Mouse (Mus musculus) intestine, embryonic 16.5 days (tissue): ENCODE data around the gene U2surp. TPM values are rescaled to one million over a fixed set of nuclear protein-coding genes. Genes with fewer than 3 reads are reported as not detected.

Source experiments
- ATAC-seq: fragments of 200-750 bp; cut with Nextera tagmentation; 2 replicates; pipeline ENCODE4 v1.8.0; 2017; ENCODE audit warnings: moderate TSS enrichment, moderate library complexity
- H3K27ac ChIP-seq: fragments of 300-500 bp; sonication (generic); 2 replicates; pipeline ENCODE4 v1.5.1; 2014; ENCODE audit warnings: mild to moderate bottlenecking, low read length
- H3K27me3 ChIP-seq: fragments of 300-500 bp; sonication (generic); replicated peaks from 2 replicates; pipeline ENCODE4 v1.6.1; 2014; ENCODE audit warnings: low read length, control low read depth, mixed read lengths; ENCODE audit not compliant: control insufficient read depth, insufficient read depth
- H3K36me3 ChIP-seq: fragments of 300-500 bp; sonication (generic); 2 replicates; pipeline ENCODE4 v1.6.1; 2014; ENCODE audit warnings: low read length, control low read depth; ENCODE audit not compliant: control insufficient read depth, insufficient read depth
- H3K4me1 ChIP-seq: fragments of 300-500 bp; sonication (generic); 2 replicates; pipeline ENCODE4 v1.6.1; 2014; ENCODE audit warnings: low read length, control low read depth, mixed read lengths; ENCODE audit not compliant: control insufficient read depth, insufficient read depth
- H3K4me2 ChIP-seq: fragments of 300-500 bp; sonication (generic); 2 replicates; pipeline ENCODE4 v1.6.1; 2014; ENCODE audit warnings: low read depth, low read length, control low read depth
- H3K4me3 ChIP-seq: fragments of 300-500 bp; sonication (generic); 2 replicates; pipeline ENCODE4 v1.5.1; 2014; ENCODE audit warnings: mild to moderate bottlenecking, low read length
- H3K9ac ChIP-seq: fragments of 300-500 bp; sonication (generic); 2 replicates; pipeline ENCODE4 v1.6.1; 2014; ENCODE audit warnings: low read depth, low read length
- H3K9me3 ChIP-seq: fragments of 300-500 bp; sonication (generic); 2 replicates; pipeline ENCODE4 v1.6.1; 2016; ENCODE audit warnings: low read length, control low read depth; ENCODE audit not compliant: control insufficient read depth
- WGBS: fragments of 180-500 bp; shearing (Covaris S2); extraction: QIAGEN DNeasy Blood & Tissue Kit; methylation state at CpG from one replicate; pipeline ENCODE4 v1.1.7; 2014; 5-methylcytosine and 5-hydroxymethylcytosine counted together
- polyA plus RNA-seq: library from polyadenylated mRNA; unstranded; fragments of >200 nt; fragmentation: Nextera tagmentation; extraction: Ambion mirVana; gene quantifications from 2 replicates; pipeline ENCODE4 v1.2.1, GENCODE M21; 2015

U2surp gene
- polyA plus RNA-seq, 1 experiment from 2014 or later, result 109 TPM

DNA sequence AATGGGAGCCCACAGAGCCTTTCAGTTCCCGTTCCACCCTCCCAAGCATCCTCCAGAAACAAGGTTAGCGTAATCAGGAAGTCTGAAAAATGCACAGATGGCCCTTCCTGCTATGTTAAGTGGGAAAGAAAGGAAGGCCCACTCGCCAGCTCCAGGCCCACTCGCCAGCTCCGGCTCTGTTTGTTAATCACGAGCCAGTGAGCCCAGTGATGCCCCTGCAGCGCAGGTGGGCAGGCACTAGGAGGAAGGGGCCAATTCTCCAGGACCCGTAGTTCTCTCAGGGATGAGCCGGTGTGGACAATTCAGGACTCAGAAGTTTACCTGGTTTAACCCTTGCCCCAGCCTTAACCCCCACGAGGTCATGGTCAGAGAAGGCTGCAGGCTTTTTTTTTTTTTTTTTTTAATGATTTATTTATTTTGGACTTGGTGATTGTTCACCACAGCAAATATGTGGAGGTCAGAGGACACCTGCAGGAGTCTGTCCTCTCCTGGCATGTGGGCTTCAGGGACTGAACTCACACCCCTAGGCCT, 40.4 kb upstream of the U2surp start:
- H3K9me3 ChIP-seq, result no peaks in the 10 kb centered on the region
- no peak overlapping the region for H3K9ac ChIP-seq
- no peak overlapping the region for H3K4me3 ChIP-seq
- no peaks in the 10 kb centered on the region; the same call in 1 of the 2 replicates for H3K27me3 ChIP-seq
- H3K36me3 ChIP-seq, result no peaks in the 10 kb centered on the region
- no peak for ATAC-seq
- H3K4me2 ChIP-seq, result no peak overlapping the region
- no peaks in the 10 kb centered on the region for H3K4me1 ChIP-seq
- 53% methylated on average over 10 of the region's 10 CpGs for WGBS
- no peak overlapping the region for H3K27ac ChIP-seq

DNA sequence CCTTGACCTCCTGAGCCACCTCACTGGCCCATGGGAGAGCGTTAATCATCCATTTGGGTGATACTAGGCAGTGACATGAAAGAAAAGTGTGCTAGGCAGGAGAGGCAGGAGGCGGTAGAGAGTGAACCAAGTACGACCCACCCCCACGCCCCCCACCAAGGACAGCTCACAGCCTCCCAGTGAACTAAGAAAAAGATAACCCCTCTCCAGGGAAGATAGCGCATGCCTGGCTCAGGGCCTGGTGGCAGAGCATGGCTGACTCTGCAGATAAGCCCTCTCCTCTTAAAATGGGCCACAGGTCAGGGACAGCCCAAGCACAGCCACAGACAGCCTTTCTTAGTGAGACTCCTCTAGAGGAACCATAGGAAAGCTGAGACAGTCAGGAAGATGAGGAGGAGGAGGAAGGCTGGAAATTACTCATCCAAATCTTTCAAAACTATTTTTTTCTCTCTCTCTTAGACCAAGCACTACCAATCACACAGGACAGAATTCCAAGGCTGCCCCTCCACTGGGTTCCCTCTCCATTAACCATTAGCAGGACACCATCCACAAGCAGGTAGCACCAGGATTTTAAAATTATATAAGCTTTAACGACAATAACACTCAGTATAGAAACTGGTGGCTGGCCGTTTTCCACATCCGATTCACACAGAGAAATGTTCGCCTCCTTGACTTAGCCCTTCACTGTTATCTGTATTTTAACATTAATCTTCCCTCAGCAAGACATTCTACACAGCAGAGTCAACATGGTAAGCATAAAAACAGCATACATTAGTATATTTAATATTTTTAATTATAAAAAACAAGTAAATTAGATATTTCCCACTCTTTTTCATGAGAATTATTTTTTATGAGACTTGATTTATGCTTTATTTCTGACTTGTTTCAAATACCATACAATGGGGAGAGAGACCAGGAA, 39.3 kb upstream of the U2surp start:
- Histone ChIP-seq H3K9me3 (no peaks in the 10 kb centered on the region), H3K27ac (no peak overlapping the region), H3K27me3 (no peaks in the 10 kb centered on the region), H3K4me3 (no peak overlapping the region), H3K9ac (no peak overlapping the region), H3K36me3 (no peaks in the 10 kb centered on the region), H3K4me2 (no peak overlapping the region), H3K4me1 (no peaks in the 10 kb centered on the region)
- 61% methylated on average over 9 of the region's 9 CpGs for WGBS
- peak; percentile 60 for ATAC-seq

DNA sequence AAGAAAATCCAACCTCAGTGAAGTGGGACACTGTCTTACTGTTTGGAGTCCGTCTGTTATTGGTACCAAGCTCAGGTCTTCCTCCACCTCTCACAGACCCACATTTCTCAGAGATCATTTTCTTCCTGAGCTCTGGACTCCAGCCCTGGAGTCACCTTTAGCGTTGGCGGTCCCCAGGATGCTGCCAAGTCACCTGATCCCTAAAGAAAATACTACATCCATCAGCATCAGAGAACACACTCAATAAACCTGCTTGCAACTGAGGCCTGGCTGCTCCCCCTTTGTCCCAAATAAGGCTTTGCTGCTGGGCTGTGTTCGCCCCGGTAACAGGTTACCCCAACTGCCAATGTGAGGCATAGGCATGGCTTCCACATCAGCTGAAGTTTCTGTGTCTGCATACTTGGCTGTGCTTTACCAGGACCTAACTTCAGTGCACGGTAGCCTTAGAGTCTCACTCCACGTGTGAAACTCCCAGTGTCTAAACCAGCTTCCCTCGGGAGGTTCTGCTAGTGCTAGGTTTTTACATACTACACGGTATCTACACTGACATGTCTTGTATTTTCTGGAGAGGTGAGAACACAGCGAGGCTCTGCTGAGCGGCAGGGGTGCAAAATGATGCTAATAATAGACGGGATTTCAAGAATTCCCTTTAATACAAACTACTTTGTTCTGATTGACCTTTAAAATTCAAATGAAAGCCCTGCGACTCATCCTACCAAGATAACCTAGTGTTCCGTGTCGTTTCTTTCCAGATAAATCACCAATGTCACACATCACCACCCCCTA, 38.0 kb upstream of the U2surp start:
- WGBS, result 71% methylated on average over 15 of the region's 15 CpGs
- no peak for ATAC-seq

DNA sequence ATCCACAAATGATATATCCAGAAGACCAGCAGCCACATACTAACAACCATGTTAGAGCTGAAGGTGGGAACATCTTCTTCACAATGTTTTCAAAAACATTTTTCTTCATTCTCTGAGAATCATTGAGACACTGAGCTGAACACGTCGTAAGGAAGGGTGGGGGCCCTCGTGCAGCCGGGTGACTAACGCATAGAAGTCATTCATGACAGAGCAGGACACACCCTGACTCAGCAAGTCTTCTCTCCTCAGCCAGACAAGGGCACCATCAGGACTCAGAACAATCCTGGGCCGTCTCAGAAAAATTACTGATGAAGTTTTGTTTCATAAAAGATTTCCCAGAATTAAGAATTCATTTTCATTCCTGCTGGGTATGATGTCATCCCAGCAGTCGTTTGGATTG, 34.9 kb upstream of the U2surp start:
- no peaks in the 10 kb centered on the region for H3K27me3 ChIP-seq
- 46% methylated on average over 7 of the region's 7 CpGs for WGBS
- no peaks in the 10 kb centered on the region for H3K9me3 ChIP-seq
- ATAC-seq, result 0 out of 2 replicates have a peak, but pooled peaks have one; percentile 50
- no peaks in the 10 kb centered on the region for H3K4me1 ChIP-seq
- no peaks in the 10 kb centered on the region for H3K36me3 ChIP-seq
- H3K4me2 ChIP-seq, result no peak overlapping the region
- no peak overlapping the region for H3K4me3 ChIP-seq
- no peak overlapping the region for H3K9ac ChIP-seq
- H3K27ac ChIP-seq, result no peak overlapping the region

More for the DNA sequence above, 38.0 kb upstream of the U2surp start:
- no peaks in the 10 kb centered on the region for H3K4me1 ChIP-seq
- no peak overlapping the region for H3K9ac ChIP-seq
- no peaks in the 10 kb centered on the region for H3K36me3 ChIP-seq
- H3K27ac ChIP-seq, result no peak overlapping the region
- H3K4me3 ChIP-seq, result no peak overlapping the region
- H3K9me3 ChIP-seq, result no peaks in the 10 kb centered on the region
- no peaks in the 10 kb centered on the region for H3K27me3 ChIP-seq
- H3K4me2 ChIP-seq, result no peak overlapping the region

DNA sequence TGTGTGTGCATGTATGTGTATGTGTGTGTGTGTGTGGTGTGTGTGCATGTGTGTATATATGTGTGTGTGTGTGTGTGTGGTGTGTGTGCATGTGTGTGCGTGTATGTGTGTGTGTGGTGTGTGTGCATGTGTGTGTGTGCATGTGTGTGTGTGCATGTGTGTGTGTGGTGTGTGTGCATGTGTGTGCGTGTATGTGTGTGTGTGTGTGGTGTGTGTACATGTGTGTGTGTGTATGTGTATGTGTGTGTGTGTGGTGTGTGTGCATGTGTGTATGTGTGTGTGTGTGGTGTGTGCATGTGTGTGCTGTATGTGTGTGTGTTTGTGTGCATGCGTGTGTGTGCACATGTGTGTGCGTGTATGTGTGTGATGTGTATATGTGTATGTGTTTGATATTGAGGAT, 32.8 kb upstream of the U2surp start:
- H3K27ac ChIP-seq, result no peak overlapping the region
- WGBS, result 94% methylated on average over 4 of the region's 4 CpGs
- no peak overlapping the region for H3K4me2 ChIP-seq
- no peak overlapping the region for H3K4me3 ChIP-seq
- no peak overlapping the region for H3K9ac ChIP-seq
- ATAC-seq, result no peak
- no peaks in the 10 kb centered on the region for H3K4me1 ChIP-seq
- H3K27me3 ChIP-seq, result no peaks in the 10 kb centered on the region
- no peaks in the 10 kb centered on the region for H3K36me3 ChIP-seq
- H3K9me3 ChIP-seq, result no peaks in the 10 kb centered on the region

DNA sequence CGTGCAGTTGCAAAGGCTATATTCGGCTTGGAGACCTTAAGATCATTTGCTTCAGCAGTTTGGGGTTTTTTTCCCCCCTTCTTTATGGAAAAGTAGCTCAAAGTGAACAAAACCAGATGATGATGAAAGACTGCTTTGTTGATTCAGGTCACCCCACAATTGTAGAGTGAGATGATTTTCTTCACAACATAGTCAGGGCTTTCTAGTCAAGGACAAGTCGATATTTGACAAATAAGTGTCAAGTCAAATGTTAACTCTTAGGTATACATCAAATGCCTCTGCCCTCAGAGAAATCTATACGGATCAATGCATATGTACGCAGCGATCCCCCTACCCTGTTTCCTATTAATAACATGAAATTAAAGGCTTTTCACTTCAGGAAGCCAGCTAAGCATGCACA, 30.7 kb upstream of the U2surp start:
- 62% methylated on average over 6 of the region's 6 CpGs for WGBS
- Histone ChIP-seq H3K27ac (no peak overlapping the region), H3K4me2 (no peak overlapping the region), H3K9ac (no peak overlapping the region), H3K4me3 (no peak overlapping the region), H3K36me3 (no peaks in the 10 kb centered on the region), H3K4me1 (no peaks in the 10 kb centered on the region), H3K9me3 (no peaks in the 10 kb centered on the region), H3K27me3 (no peaks in the 10 kb centered on the region)
- ATAC-seq, result no peak

DNA sequence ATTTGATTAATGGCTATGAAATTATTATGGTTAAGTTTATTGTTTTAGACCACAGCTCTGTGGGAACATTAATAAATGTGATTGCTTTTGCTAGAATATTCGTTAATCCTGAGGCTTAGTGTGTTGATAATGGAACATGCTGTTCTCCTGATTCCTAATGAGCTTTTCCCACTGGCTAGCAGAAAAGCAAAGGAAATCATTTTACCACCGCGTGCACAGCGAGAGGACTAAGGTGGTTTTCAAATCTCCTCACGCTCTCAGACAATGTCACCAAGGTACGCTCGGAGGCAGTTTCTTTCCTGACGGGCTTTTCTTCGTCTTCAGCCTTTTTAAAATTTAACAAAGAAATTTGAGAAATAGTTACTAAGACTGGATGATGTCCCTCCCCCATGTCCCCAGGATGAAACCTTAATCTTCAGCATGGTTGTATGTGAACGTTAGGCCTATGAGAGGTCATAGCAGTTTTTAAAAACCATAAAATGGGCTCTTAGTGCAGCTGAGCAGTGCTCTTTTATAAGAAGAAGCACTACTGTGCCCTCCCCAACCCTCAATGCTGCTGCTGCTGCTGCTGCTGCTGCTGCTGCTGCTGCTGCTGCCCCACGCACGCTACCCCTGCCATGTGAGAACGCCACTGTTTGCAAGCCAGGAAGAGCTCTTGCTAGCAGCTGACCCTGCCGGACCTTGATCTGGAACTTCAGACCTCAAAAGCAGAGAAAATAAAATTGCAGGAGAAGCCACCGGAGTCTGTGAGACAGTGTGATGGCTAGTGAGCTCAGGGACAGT, 30.0 kb upstream of the U2surp start:
- no peak overlapping the region for H3K4me3 ChIP-seq
- no peak overlapping the region for H3K27ac ChIP-seq
- H3K9me3 ChIP-seq, result no peaks in the 10 kb centered on the region
- H3K4me1 ChIP-seq, result no peaks in the 10 kb centered on the region
- H3K4me2 ChIP-seq, result no peak overlapping the region
- H3K9ac ChIP-seq, result no peak overlapping the region
- H3K27me3 ChIP-seq, result no peaks in the 10 kb centered on the region
- 72% methylated on average over 15 of the region's 15 CpGs for WGBS
- no peak for ATAC-seq
- H3K36me3 ChIP-seq, result no peaks in the 10 kb centered on the region

DNA sequence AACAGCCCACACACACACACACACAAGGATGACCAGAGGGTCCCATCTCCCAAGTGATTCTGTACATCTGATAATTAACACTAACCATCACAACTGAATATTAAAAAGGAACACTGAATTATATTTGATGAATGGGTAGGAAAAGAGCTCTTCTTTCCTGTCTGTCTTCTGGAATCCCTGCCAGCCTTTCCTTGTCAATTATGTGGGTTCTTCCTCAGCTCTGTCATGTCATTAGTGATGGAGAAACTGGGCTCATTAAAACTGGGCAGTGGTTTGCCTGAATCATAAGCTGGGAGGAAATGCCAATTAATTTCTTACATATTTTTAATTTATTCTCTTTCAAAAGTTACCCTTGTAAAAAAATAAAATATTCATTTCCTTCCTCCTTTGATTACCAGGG, 29.4 kb upstream of the U2surp start:
- no peak overlapping the region for H3K9ac ChIP-seq
- no peaks in the 10 kb centered on the region for H3K9me3 ChIP-seq
- no peak overlapping the region for H3K4me2 ChIP-seq
- no peak for ATAC-seq
- H3K4me3 ChIP-seq, result no peak overlapping the region
- no peaks in the 10 kb centered on the region for H3K4me1 ChIP-seq
- no peaks in the 10 kb centered on the region for H3K27me3 ChIP-seq
- no peaks in the 10 kb centered on the region for H3K36me3 ChIP-seq
- no peak overlapping the region for H3K27ac ChIP-seq

DNA sequence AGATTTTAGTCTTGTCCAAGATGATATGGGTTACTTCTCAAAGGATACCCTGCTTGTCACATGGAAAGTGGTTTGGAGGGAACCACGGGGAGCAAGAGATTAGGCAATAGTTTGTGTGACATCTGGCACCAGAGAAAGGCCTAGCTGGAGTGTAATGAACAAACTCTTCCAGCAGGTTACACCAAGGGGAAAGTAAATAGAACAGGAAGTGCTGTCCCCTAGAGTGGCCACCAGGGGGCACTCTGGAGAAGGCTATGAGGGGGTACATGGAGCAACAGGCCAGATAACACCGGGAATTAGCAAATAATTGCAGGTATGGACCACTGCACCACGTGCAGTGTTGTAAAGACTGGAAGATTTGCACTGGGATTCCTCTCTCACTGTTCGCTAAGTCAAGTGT, 28.7 kb upstream of the U2surp start:
- Histone ChIP-seq H3K27me3 (no peaks in the 10 kb centered on the region), H3K9ac (no peak overlapping the region), H3K36me3 (no peaks in the 10 kb centered on the region), H3K4me3 (no peak overlapping the region), H3K4me2 (no peak overlapping the region), H3K4me1 (no peaks in the 10 kb centered on the region), H3K9me3 (no peaks in the 10 kb centered on the region), H3K27ac (no peak overlapping the region)
- WGBS, result 59% methylated on average over 4 of the region's 4 CpGs
- no peak for ATAC-seq
